Mouse (Mus musculus): ENCODE data around the gene Gatb.
"Not testable (repeated sequence)": the region's sequence is repeated elsewhere in the genome, so short reads cannot be mapped to it uniquely, and the experiment has no call there.

Gene Gatb

GRCm38 (mm10) chr3:85573864-85574830 is at the start of gene Gatb:
Gene Gatb, plus strand, starts transcription at chr3:85574119.
- DNase-seq (ENCODE audit: low read depth, low spot score), result peak; percentile 99

GRCm38 (mm10) chr3:85530601-85531161 is 43.2 kb upstream of the Gatb start:
- no peak for DNase-seq (ENCODE audit: low read depth, low spot score)

- DNase-seq (ENCODE audit: low read depth, low spot score), result no peak
These were observed 41.5 kb upstream of the Gatb start for GRCm38 (mm10) chr3:85532376-85532775.

- DNase-seq (ENCODE audit: low read depth, low spot score), result no peak
These were observed 38.9 kb upstream of the Gatb start for GRCm38 (mm10) chr3:85535042-85535441.

GRCm38 (mm10) chr3:85535621-85536520 is 38.0 kb upstream of the Gatb start:
- peak; percentile 22 for DNase-seq (ENCODE audit: low read depth, low spot score)

- DNase-seq (ENCODE audit: low read depth, low spot score), result no peak
These were observed 31.2 kb upstream of the Gatb start for GRCm38 (mm10) chr3:85542765-85543164.

GRCm38 (mm10) chr3:85543652-85544051 is 30.3 kb upstream of the Gatb start:
- no peak for DNase-seq (ENCODE audit: low read depth, low spot score)

GRCm38 (mm10) chr3:85550312-85550711 is 23.6 kb upstream of the Gatb start:
- no peak for DNase-seq (ENCODE audit: low read depth, low spot score)

GRCm38 (mm10) chr3:85551352-85551751 is 22.6 kb upstream of the Gatb start:
- DNase-seq (ENCODE audit: low read depth, low spot score), result no peak

- DNase-seq (ENCODE audit: low read depth, low spot score), result no peak
These were observed 20.1 kb upstream of the Gatb start for GRCm38 (mm10) chr3:85553731-85554277.

- no peak for DNase-seq (ENCODE audit: low read depth, low spot score)
These were observed 9.3 kb upstream of the Gatb start for GRCm38 (mm10) chr3:85564603-85565002.

GRCm38 (mm10) chr3:85571276-85571675 is 2.6 kb upstream of the Gatb start:
- DNase-seq (ENCODE audit: low read depth, low spot score), result peak; percentile 53

- DNase-seq (ENCODE audit: low read depth, low spot score), result not testable (repeated sequence)
These were observed 1.4 kb upstream of the Gatb start for GRCm38 (mm10) chr3:85572502-85572901.

GRCm38 (mm10) chr3:85573216-85573863 is 579 bp upstream of the Gatb start:
- no peak for DNase-seq (ENCODE audit: low read depth, low spot score)

- DNase-seq (ENCODE audit: low read depth, low spot score), result no peak
These were observed 8.8 kb downstream of the Gatb start for GRCm38 (mm10) chr3:85582726-85583125.

- DNase-seq (ENCODE audit: low read depth, low spot score), result no peak
These were observed 9.3 kb downstream of the Gatb start for GRCm38 (mm10) chr3:85583194-85583593.

- no peak for DNase-seq (ENCODE audit: low read depth, low spot score)
These were observed 11.0 kb downstream of the Gatb start for GRCm38 (mm10) chr3:85584966-85585365.

- no peak for DNase-seq (ENCODE audit: low read depth, low spot score)
These were observed 14.8 kb downstream of the Gatb start for GRCm38 (mm10) chr3:85588701-85589100.

GRCm38 (mm10) chr3:85590090-85590754 is 16.3 kb downstream of the Gatb start:
- DNase-seq (ENCODE audit: low read depth, low spot score), result no peak

GRCm38 (mm10) chr3:85592067-85592466 is 18.1 kb downstream of the Gatb start:
- no peak for DNase-seq (ENCODE audit: low read depth, low spot score)
